Mouse (Mus musculus) G1E-ER4 (cell line): ENCODE measurements around the gene Deaf1. TPM values are rescaled to one million over a fixed set of nuclear protein-coding genes. Genes with fewer than 3 reads are reported as not detected.

Source experiments
- GATA1 ChIP-seq: IDR thresholded peaks from one replicate; pipeline ENCODE4 v1.8.0; 2012; ENCODE audit warnings: low read length, inconsistent platforms
- polyA plus RNA-seq: library from polyadenylated mRNA; stranded (reverse); fragments of >175 nt; gene quantifications from 2 replicates; pipeline ENCODE4 v1.2.3, GENCODE M21; 2012

The Deaf1 gene
- polyA plus RNA-seq, 1 experiment = 72.4 TPM

- TF ChIP-seq GATA1 = no peak
Observed at GRCm38 (mm10) chr7:141326546-141327446, 694 bp downstream of the Deaf1 start.

- no peak for TF ChIP-seq GATA1
Observed at GRCm38 (mm10) chr7:141324686-141325085, 2.8 kb downstream of the Deaf1 start.

- TF ChIP-seq GATA1 = no peak
Observed at GRCm38 (mm10) chr7:141319446-141319845, 8.0 kb downstream of the Deaf1 start.

- TF ChIP-seq GATA1 = no peak
Observed at GRCm38 (mm10) chr7:141317619-141318132, 9.8 kb downstream of the Deaf1 start.

DNA sequence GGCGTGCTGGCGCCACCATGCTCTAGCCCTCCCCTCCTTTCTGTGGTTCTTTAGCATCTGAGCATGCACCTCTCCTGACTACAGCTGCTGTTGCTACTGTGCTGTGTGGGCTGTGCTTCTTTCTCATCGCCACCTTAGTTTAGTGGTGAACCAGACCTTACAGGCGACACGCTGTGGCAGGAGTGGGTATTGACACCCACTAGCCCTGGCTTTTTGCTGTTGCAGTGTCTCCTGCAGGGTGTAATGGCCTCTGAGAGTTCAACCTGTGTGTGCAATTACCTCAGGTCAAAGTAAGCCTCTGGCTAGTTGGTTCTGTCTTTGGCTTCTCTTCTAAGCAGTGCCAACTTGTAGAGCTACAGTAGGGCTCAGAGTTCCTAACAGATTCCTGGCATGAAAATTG lies 11.5 kb downstream of the Deaf1 start:
- no peak for TF ChIP-seq GATA1

GRCm38 (mm10) chr7:141315076-141315475 lies 12.4 kb downstream of the Deaf1 start:
- no peak for TF ChIP-seq GATA1

DNA sequence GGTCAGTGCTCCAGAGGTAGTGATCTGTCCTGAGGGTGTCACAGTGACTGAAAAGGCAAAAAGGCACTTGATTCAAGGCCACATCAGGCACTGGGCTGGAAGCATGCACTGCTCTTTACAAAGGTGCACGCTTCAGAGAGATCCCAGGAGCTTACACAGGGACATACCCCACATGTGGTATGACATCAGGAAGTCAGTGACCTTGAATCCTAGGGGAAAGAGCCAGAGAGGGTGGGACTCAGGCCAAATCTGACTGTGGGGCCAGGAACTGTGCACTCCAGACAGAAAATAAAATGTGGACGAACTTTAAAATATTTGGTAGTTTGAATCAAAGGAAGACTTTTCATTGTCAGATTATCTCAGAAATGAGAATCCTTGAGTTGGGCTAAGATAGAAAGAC lies 13.1 kb downstream of the Deaf1 start:
- TF ChIP-seq GATA1 = no peak

GRCm38 (mm10) chr7:141304537-141304936 lies 23.0 kb downstream of the Deaf1 start:
- TF ChIP-seq GATA1 = no peak

GRCm38 (mm10) chr7:141302702-141303268 lies 24.7 kb downstream of the Deaf1 start:
- TF ChIP-seq GATA1 = no peak

- no peak for TF ChIP-seq GATA1
Observed at GRCm38 (mm10) chr7:141301386-141301785, 26.1 kb downstream of the Deaf1 start.

- TF ChIP-seq GATA1 = no peak
Observed at GRCm38 (mm10) chr7:141299175-141299574, 28.3 kb downstream of the Deaf1 start.

DNA sequence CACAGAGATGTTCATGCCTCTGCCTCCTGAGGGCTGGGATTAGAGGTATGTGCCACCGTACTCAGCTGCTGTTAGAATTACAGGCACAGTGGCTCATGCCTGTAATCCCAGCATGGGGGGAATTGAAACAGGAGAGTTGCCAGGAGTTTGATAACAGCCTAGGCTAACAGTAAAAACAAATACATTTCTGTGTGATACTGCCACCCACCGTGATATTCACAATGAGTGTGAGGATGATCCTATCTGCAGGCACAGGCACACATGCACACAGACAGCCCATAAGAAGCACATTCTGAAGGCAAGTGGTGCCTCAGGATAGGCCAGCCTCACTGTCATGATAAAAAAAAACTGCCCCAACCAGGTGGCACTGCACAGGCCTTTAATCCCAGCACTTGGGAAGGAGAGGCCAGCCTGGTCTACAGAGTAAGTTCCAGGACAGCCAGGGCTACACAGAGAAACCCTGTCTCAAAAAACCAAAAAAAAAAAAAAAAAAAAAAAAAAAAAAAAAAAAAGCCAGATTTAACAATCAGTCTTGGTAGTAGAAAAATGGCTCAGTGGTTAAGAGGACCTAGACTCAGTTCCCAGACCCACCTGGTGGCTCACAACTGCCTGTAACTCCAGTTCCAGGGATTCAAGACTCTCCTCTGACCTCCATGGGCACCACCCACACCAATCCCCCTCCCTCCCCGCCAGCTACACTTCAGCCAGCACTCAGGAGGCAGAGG lies 29.4 kb downstream of the Deaf1 start:
- TF ChIP-seq GATA1 = no peak

DNA sequence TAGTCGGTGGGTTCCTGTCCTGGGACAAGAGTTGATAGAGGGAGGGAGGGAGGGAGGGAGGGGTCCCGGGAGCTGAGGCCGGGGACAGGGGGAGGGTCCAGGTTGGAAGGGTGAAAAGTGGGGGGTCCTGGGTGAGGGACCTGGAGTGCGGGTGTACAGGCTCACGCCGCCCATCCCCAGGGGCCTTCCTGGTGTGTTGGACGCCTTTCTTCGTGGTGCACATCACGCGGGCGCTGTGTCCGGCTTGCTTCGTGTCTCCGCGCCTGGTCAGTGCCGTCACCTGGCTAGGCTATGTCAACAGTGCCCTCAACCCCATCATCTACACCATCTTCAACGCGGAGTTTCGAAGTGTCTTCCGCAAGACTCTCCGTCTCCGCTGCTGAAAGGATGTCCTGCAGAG lies 33.0 kb downstream of the Deaf1 start:
- TF ChIP-seq GATA1 = no peak

GRCm38 (mm10) chr7:141293852-141294471 lies 33.5 kb downstream of the Deaf1 start:
- TF ChIP-seq GATA1 = no peak

GRCm38 (mm10) chr7:141292583-141293388 lies 34.7 kb downstream of the Deaf1 start:
- TF ChIP-seq GATA1 = no peak
